Mouse (Mus musculus) gastrocnemius, adult 2 months (tissue): Measurements from ENCODE around the gene Qars. TPM values are rescaled to one million over a fixed set of nuclear protein-coding genes. Genes with fewer than 3 reads are reported as not detected.

ENCODE experiments used
- DNase-seq: peaks from one replicate; pipeline ENCODE4 v3.0.0; 2022
- H3K27ac ChIP-seq: fragments of 200-600 bp; 2 replicates; pipeline ENCODE4 v1.8.1; 2022; ENCODE audit warnings: mild to moderate bottlenecking
- H3K4me3 ChIP-seq: fragments of 200-600 bp; 2 replicates; pipeline ENCODE4 v1.8.1; 2022; ENCODE audit warnings: mild to moderate bottlenecking, moderate library complexity
- CTCF ChIP-seq: fragments of 200-600 bp; IDR thresholded peaks from 2 replicates; pipeline ENCODE4 v1.8.1; 2022; ENCODE audit warnings: antibody characterized with exemption, mild to moderate bottlenecking, moderate library complexity
- intact Hi-C: fragments of 180-260 bp; cut with DNase I; formaldehyde crosslinking; loops from one replicate; pipeline ENCODE4 v1.15.1; 2025
- total RNA-seq, 2 experiments: library from RNA; stranded (reverse); gene quantifications; 2 replicates each; pipeline ENCODE4 v1.2.3; 2021

Qars gene
- total RNA-seq, 2 experiments from 2014 or later = 75.4 to 80.6 TPM

GRCm38 (mm10) chr9:108490559-108491285, 16.8 kb upstream of the Qars start, which contains the start of gene Usp19:
Gene Usp19, plus strand, starts transcription at chr9:108490602.
- no peak for TF ChIP-seq CTCF
- peak; percentile 98 for DNase-seq
- H3K27ac ChIP-seq = peak within 1 kb of the TSS; percentile 97
- intact Hi-C loops = loop anchor here (2.0 kb wide), 1 partner anchor 18 kb away; no protein-coding TSS in a partner anchor
- H3K4me3 ChIP-seq = peak within 1 kb of the TSS; percentile 93

DNA sequence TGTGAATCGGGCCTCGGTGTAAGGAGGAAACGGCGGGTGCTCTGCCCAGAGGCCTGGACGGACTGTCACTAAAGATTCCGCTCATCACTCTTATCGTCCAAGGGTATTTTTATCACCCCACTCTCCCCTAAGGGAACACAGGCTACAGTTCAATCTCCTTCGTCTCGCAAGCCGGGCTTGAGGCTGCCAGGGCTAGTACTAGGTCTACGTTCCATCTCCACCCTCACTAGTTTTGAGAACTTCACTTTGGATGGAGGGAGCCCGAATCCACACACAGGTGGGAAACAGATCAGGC, 16.3 kb upstream of the Qars start:
- peak overlapping the region; percentile 93 for H3K4me3 ChIP-seq
- intact Hi-C loops = loop anchor here (2.0 kb wide), 1 partner anchor 18 kb away; no protein-coding TSS in a partner anchor
- no peak for DNase-seq
- no peak for TF ChIP-seq CTCF
- H3K27ac ChIP-seq = peak overlapping the region; percentile 97

DNA sequence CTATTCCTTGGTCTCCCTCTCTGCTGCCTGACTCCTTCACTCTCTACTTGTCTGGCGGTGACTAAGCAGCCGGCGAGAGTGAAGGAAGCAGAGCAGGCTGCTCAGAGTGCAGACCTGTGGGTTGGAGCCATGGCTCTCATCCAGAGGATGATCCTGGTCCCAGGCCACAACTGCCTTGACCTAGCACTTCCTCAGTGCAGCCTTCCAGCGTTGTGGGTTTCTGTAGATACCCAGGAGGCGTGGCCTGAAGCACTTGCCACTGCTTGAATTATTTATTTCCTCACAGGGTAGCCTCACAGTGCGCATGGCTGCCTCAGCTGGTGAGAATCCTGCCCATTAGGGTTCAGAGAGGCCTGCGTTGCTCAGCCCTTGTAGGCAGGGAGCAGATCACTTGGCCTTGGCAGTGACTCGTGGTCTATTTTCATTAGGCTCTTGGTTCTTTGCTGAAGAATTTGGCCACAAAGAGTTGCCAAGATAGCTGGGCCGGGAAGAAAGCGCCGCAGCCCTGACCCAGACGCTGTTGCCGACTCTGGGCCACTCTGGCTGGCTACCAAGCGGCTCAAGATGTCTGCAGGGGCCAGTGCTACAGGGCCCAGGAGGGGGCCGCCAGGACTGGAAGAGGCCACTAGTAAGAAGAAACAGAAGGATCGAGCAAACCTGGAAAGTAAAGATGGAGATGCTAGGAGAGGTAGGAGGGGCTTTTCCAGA, 15.3 kb upstream of the Qars start:
- peak; percentile 76 for DNase-seq
- H3K27ac ChIP-seq = peak overlapping the region; percentile 97
- peak overlapping the region; percentile 93 for H3K4me3 ChIP-seq
- no peak for TF ChIP-seq CTCF
- intact Hi-C loops = no loop called here

GRCm38 (mm10) chr9:108493246-108493645, 14.3 kb upstream of the Qars start:
- peak overlapping the region; percentile 97; the same call in 1 of the 2 replicates for H3K27ac ChIP-seq
- no peak for TF ChIP-seq CTCF
- DNase-seq = no peak
- H3K4me3 ChIP-seq = no peak overlapping the region
- intact Hi-C loops = no loop called here

DNA sequence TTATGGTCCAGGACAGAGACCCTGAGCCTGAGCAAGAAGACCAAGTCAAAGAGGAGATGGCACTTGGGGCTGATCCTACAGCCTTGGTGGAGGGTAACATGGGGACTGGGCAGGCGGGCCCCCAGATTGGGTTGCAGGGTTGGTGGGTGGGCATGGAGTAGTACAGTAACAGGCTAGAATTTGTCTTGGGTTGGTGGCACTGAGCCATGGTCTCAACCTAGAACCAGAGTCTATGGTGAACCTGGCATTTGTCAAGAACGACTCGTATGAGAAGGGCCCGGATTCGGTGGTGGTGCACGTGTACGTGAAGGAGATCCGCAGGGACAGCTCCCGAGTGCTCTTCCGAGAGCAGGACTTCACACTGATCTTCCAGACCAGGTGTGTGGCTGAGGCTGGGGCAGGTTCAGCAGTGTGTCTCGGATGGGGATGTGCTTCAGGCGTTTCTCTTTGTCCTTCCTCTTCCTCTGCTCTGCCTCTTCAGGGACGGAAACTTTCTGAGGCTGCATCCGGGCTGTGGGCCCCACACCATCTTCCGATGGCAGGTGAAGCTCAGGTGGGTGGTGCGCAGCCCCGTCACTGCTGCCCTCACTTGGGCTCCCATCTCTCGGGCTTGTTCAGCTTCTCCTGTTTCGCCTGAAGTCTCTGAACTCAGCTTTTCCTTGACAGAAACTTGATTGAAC, 13.2 kb upstream of the Qars start:
- Histone ChIP-seq H3K27ac (no peak overlapping the region), H3K4me3 (no peak overlapping the region)
- peak; percentile 14 for DNase-seq
- intact Hi-C loops = no loop called here
- no peak for TF ChIP-seq CTCF

GRCm38 (mm10) chr9:108494905-108495304, 12.6 kb upstream of the Qars start:
- no peak for TF ChIP-seq CTCF
- Histone ChIP-seq H3K27ac (no peak overlapping the region), H3K4me3 (no peak overlapping the region)
- no peak for DNase-seq
- intact Hi-C loops = no loop called here

DNA sequence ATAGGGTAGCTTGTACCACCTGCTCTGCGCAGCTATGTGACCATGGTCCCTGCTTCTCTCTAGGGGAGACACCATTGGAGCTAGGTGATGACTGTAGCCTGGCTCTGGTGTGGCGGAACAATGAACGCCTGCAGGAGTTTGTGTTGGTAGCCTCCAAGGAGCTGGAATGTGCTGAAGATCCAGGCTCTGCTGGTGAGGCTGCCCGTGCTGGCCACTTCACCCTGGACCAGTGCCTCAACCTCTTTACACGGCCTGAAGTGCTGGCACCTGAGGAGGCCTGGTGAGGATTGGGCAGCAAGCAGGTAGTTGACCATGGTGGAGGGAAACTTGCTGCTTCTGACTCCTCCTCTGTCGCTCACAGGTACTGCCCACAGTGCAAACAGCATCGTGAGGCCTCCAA, 8.3 kb upstream of the Qars start:
- intact Hi-C loops = no loop called here
- no peak for TF ChIP-seq CTCF
- no peak for DNase-seq
- H3K27ac ChIP-seq = no peak overlapping the region
- no peak overlapping the region for H3K4me3 ChIP-seq

- intact Hi-C loops = no loop called here
- Histone ChIP-seq H3K27ac (no peak overlapping the region), H3K4me3 (no peak overlapping the region)
- DNase-seq = peak; percentile 18
- no peak for TF ChIP-seq CTCF
These were observed 7.6 kb upstream of the Qars start for GRCm38 (mm10) chr9:108499943-108500342.

DNA sequence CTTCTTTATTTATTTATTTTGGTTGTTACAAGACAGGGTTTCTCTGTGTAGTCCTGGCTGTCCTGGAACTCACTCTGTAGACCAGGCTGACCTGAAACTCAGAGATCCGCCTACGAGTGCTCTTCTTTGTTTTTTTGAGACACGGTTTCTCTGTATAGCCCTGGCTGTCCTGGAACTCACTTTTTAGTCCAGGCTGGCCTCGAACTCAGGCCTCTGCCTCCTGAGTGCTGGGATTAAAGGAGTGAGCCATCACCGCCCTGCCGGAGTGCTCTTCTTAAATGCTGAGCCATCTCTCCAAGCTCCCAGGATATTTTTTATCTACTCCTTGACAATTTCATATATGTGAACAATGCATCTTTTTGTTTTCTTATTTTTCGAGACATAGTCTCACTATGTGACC, 605 bp upstream of the Qars start:
- peak overlapping the region; percentile 95 for H3K4me3 ChIP-seq
- intact Hi-C loops = no loop called here

DNA sequence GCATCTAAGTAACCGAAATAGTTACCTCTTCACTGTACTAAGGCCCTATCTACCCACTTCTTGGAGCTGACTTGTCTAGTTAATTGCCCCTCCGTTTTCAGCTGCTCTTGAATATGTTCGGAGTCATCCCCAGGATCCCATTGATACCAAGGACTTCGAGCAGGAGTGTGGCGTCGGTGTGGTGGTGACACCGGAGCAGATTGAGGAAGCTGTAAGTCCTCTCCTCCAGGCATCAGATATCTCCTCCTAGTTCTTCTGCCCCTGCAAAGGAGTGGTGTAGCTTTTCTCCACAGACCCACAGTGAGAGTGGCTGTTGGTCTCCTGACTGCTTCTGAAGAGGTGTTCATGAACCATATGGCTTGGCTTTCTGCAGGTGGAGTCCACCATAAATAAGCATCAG, 1.3 kb downstream of the Qars start:
- peak overlapping the region; percentile 95 for H3K4me3 ChIP-seq
- no peak for DNase-seq
- intact Hi-C loops = loop anchor here (2.0 kb wide), 1 partner anchor 18 kb away; the partner anchor contains the start of gene Usp19
- H3K27ac ChIP-seq = peak overlapping the region; percentile 93; the same call in 1 of the 2 replicates
- no peak for TF ChIP-seq CTCF

More for the DNA sequence above, 605 bp upstream of the Qars start:
- peak overlapping the region; percentile 93 for H3K27ac ChIP-seq
- no peak for DNase-seq
- TF ChIP-seq CTCF = no peak

- Histone ChIP-seq H3K4me3 (peak within 1 kb of the TSS; percentile 85), H3K27ac (peak within 1 kb of the TSS; percentile 98)
- DNase-seq = peak; percentile 96
- peak; percentile 19; the same call in 1 of the 2 replicates for TF ChIP-seq CTCF
- intact Hi-C loops = loop anchor here (5.0 kb wide), 1 partner anchor 51 kb away; the partner anchor contains the start of genes Dalrd3 and Ndufaf3
These were observed 9.1 kb downstream of the Qars start, which contains the start of gene Qrich1 for GRCm38 (mm10) chr9:108516380-108517251. Gene Qrich1, plus strand, starts transcription at chr9:108516806.
